Mouse (Mus musculus): ENCODE measurements around the gene Atp8a2. TPM values are rescaled to one million over a fixed set of nuclear protein-coding genes. Genes with fewer than 3 reads are reported as not detected.

Gene Atp8a2
- polyA plus RNA-seq, 1 experiment = 15.3 TPM

DNA sequence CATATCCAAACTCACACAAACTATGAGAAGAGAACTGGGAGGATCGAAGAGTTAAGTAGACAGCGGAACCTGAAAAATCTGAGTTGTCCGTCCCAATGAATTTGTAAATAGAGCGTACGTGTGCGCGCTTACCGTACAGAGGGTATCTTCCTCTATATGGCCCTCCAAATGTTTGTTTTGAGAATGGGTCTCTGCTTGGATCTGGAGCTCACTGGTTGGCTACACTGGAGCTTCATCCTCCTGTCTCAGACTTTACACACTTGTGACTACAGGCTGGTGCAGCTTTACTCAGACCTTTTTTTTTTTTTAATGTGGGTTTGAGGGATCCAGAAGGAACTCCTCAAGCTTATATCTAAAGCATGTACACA, 598.7 kb downstream of the Atp8a2 start:
- no peaks in the 10 kb centered on the region; the same call in 1 of the 2 replicates for H3K4me1 ChIP-seq (ENCODE audit: control insufficient read depth, insufficient read depth, low read length)
- peak overlapping the region; percentile 8; the same call in 1 of the 2 replicates for H3K27ac ChIP-seq (ENCODE audit: insufficient read depth, low read length)
- no peak for TF ChIP-seq POLR2A (IDR thresholded peaks at IDR 0.05; ENCODE audit: extremely low read depth, insufficient read depth, low read length)
- TF ChIP-seq CTCF (IDR thresholded peaks at IDR 0.05; ENCODE audit: extremely low read depth, insufficient read depth, low read length) = no peak

GRCm38 (mm10) chr14:59597398-59598259, 599.4 kb downstream of the Atp8a2 start, which contains the start of gene Cdadc1:
Cdadc1 (minus strand) TSS chr14:59597959.
- TF ChIP-seq CTCF (IDR thresholded peaks at IDR 0.05; ENCODE audit: extremely low read depth, insufficient read depth, low read length) (no peak), POLR2A (IDR thresholded peaks at IDR 0.05; ENCODE audit: extremely low read depth, insufficient read depth, low read length) (peak; percentile 82)
- no peaks in the 10 kb centered on the region; the same call in 1 of the 2 replicates for H3K4me1 ChIP-seq (ENCODE audit: control insufficient read depth, insufficient read depth, low read length)
- H3K27ac ChIP-seq (ENCODE audit: insufficient read depth, low read length) = peak within 1 kb of the TSS; percentile 8; the same call in 1 of the 2 replicates
- H3K4me3 ChIP-seq (ENCODE audit: insufficient read depth, low read length) = peak within 1 kb of the TSS; percentile 60

More for the DNA sequence above, 598.7 kb downstream of the Atp8a2 start:
- H3K4me3 ChIP-seq (ENCODE audit: insufficient read depth, low read length) = peak overlapping the region; percentile 60

DNA sequence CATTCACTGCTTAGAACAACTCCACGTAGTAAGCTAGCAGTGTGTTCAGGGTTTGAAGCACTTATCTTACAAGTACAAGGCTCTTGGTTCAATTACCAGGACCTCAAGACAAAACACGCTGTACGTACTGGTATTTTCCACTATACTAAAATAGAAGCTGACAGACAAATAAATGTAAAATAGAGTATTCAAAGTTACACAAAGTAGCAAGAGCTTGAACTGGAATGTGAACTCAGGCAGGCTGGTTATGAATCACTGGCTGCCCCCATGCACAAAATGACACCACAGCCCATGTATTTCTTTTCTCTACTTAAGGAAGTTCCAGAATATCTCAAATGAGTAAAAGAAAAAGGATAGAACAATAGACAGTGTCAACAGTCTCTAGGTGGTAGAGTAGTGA, 602.0 kb downstream of the Atp8a2 start:
- TF ChIP-seq POLR2A (IDR thresholded peaks at IDR 0.05; ENCODE audit: extremely low read depth, insufficient read depth, low read length) (no peak), CTCF (IDR thresholded peaks at IDR 0.05; ENCODE audit: extremely low read depth, insufficient read depth, low read length) (no peak)
- H3K4me3 ChIP-seq (ENCODE audit: insufficient read depth, low read length) = no peak overlapping the region
- no peaks in the 10 kb centered on the region; the same call in 1 of the 2 replicates for H3K4me1 ChIP-seq (ENCODE audit: control insufficient read depth, insufficient read depth, low read length)

GRCm38 (mm10) chr14:59592593-59592992, 604.4 kb downstream of the Atp8a2 start:
- no peak for TF ChIP-seq POLR2A (IDR thresholded peaks at IDR 0.05; ENCODE audit: extremely low read depth, insufficient read depth, low read length)
- TF ChIP-seq CTCF (IDR thresholded peaks at IDR 0.05; ENCODE audit: extremely low read depth, insufficient read depth, low read length) = no peak
- Histone ChIP-seq H3K4me3 (ENCODE audit: insufficient read depth, low read length) (no peak overlapping the region), H3K4me1 (ENCODE audit: control insufficient read depth, insufficient read depth, low read length) (no peaks in the 10 kb centered on the region; the same call in 1 of the 2 replicates), H3K27ac (ENCODE audit: insufficient read depth, low read length) (no peak overlapping the region)

More for the DNA sequence above, 602.0 kb downstream of the Atp8a2 start:
- H3K27ac ChIP-seq (ENCODE audit: insufficient read depth, low read length) = no peak overlapping the region

- Histone ChIP-seq H3K4me1 (ENCODE audit: control insufficient read depth, insufficient read depth, low read length) (no peaks in the 10 kb centered on the region; the same call in 1 of the 2 replicates), H3K4me3 (ENCODE audit: insufficient read depth, low read length) (no peak overlapping the region), H3K27ac (ENCODE audit: insufficient read depth, low read length) (no peak overlapping the region)
- no peak for TF ChIP-seq POLR2A (IDR thresholded peaks at IDR 0.05; ENCODE audit: extremely low read depth, insufficient read depth, low read length)
- no peak for TF ChIP-seq CTCF (IDR thresholded peaks at IDR 0.05; ENCODE audit: extremely low read depth, insufficient read depth, low read length)
Observed at GRCm38 (mm10) chr14:59591901-59592300, 605.1 kb downstream of the Atp8a2 start.

- H3K4me3 ChIP-seq (ENCODE audit: insufficient read depth, low read length) = no peak overlapping the region
- peak; percentile 18; the same call in 1 of the 2 replicates for TF ChIP-seq CTCF (IDR thresholded peaks at IDR 0.05; ENCODE audit: extremely low read depth, insufficient read depth, low read length)
- TF ChIP-seq POLR2A (IDR thresholded peaks at IDR 0.05; ENCODE audit: extremely low read depth, insufficient read depth, low read length) = no peak
- H3K27ac ChIP-seq (ENCODE audit: insufficient read depth, low read length) = no peak overlapping the region
- no peaks in the 10 kb centered on the region for H3K4me1 ChIP-seq (ENCODE audit: control insufficient read depth, insufficient read depth, low read length)
Observed at GRCm38 (mm10) chr14:59590614-59591013, 606.4 kb downstream of the Atp8a2 start.

Other genes starting within 250 kb of the Atp8a2 start
- 0.08 and 0.13 TPM in 2 replicates for gene Nupl1, start 54.3 kb upstream of the Atp8a2 start, polyA plus RNA-seq (2012; rRNA removed)
- gene Gm49336, start 54.3 kb upstream of the Atp8a2 start, polyA plus RNA-seq (2012; rRNA removed) = 43.6 and 44.6 TPM in 2 replicates
- gene Mtmr6, start 68.0 kb upstream of the Atp8a2 start, polyA plus RNA-seq (2012; rRNA removed) = 91.3 and 93.7 TPM in 2 replicates
- 20.1 and 20.2 TPM in 2 replicates for gene Amer2, start 176.1 kb upstream of the Atp8a2 start, polyA plus RNA-seq (2012; rRNA removed)